Mouse (Mus musculus) cerebellum, adult 9-10 months (tissue): Measurements from ENCODE around the gene Skap1.

Experiments used
- DNase-seq: peaks from one replicate; pipeline ENCODE4 v3.0.0; 2022

The Skap1 gene

GRCm38 (mm10) chr11:96789990-96790389, 325.6 kb downstream of the Skap1 start:
- DNase-seq: no peak

GRCm38 (mm10) chr11:96790681-96791080, 326.3 kb downstream of the Skap1 start:
- no peak for DNase-seq

GRCm38 (mm10) chr11:96795491-96795890, 331.1 kb downstream of the Skap1 start:
- no peak for DNase-seq

GRCm38 (mm10) chr11:96796081-96796480, 331.7 kb downstream of the Skap1 start:
- DNase-seq: no peak

GRCm38 (mm10) chr11:96796586-96796985, 332.2 kb downstream of the Skap1 start:
- no peak for DNase-seq

- DNase-seq: no peak
Observed at GRCm38 (mm10) chr11:96799511-96799910, 335.1 kb downstream of the Skap1 start.

- no peak for DNase-seq
Observed at GRCm38 (mm10) chr11:96805606-96806005, 341.2 kb downstream of the Skap1 start.

GRCm38 (mm10) chr11:96808066-96808465, 343.7 kb downstream of the Skap1 start:
- DNase-seq: no peak
